Mouse (Mus musculus) liver, embryonic 14.5 days (tissue): ENCODE measurements around the gene 9130023H24Rik.

Experiments used
- CTCF ChIP-seq: IDR thresholded peaks from 2 replicates; pipeline ENCODE4 v1.5.1; 2016; ENCODE audit warnings: antibody characterized with exemption, low read depth, control low read depth
- EP300 ChIP-seq: IDR thresholded peaks from 2 replicates; pipeline ENCODE4 v1.6.1; 2016; ENCODE audit warnings: antibody characterized with exemption, low read depth

DNA sequence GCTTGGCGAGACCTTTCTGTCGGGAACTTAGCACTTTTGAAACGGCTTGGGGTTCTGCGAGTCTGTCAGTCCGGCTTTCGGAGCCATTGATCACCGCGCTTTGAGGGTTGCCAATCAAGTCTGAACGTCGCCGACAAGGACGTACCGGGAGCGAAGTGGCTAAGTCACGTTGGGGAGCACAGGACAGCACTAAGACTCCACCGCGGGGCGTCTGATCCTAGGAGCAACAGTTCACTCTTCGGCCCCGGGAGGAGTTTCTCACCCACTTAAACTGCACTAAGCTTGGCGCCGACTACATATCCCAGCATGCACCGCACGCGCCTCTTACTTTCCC, 271 bp downstream of the 9130023H24Rik start:
- no peak for TF ChIP-seq CTCF
- TF ChIP-seq EP300, result no peak
